Mouse (Mus musculus) stomach, postnatal 0 days (tissue): ENCODE measurements around the gene Ogt.

ENCODE experiments used
- CTCF ChIP-seq: IDR thresholded peaks from 2 replicates; pipeline ENCODE4 v1.5.1; 2016; ENCODE audit warnings: antibody characterized with exemption, low read depth, mild to moderate bottlenecking, moderate library complexity
- EP300 ChIP-seq: optimal IDR thresholded peaks from 2 replicates; pipeline ENCODE3; 2016; ENCODE audit warnings: antibody characterized with exemption

GRCm38 (mm10) chrX:101697537-101697936 is 57.7 kb downstream of the Ogt start:
- TF ChIP-seq CTCF (no peak), EP300 (no peak)
